Mouse (Mus musculus) forebrain, postnatal 0 days (tissue): ENCODE measurements around the gene Ccdc47. TPM values are rescaled to one million over a fixed set of nuclear protein-coding genes. Genes with fewer than 3 reads are reported as not detected.

Experiments used
- ATAC-seq: fragments of 200-750 bp; cut with Nextera tagmentation; 2 replicates; pipeline ENCODE4 v1.8.0; 2017; ENCODE audit warnings: mild to moderate bottlenecking, moderate library complexity
- DNase-seq: peaks from one replicate; pipeline ENCODE4 v3.0.0-alpha.2; 2015
- H3K27ac ChIP-seq: fragments of 300-500 bp; sonication (generic); 2 replicates; pipeline ENCODE4 v1.5.1; 2014; ENCODE audit warnings: low read depth, mild to moderate bottlenecking, antibody characterized with exemption, low read length, moderate library complexity, mixed read lengths
- H3K27me3 ChIP-seq: fragments of 300-500 bp; sonication (generic); 2 replicates; pipeline ENCODE4 v1.6.1; 2014; ENCODE audit warnings: mild to moderate bottlenecking, low read length, mixed read lengths; ENCODE audit not compliant: insufficient read depth
- H3K36me3 ChIP-seq: fragments of 300-500 bp; sonication (generic); 2 replicates; pipeline ENCODE4 v1.6.1; 2014; ENCODE audit warnings: mild to moderate bottlenecking, moderate library complexity; ENCODE audit not compliant: insufficient read depth
- H3K4me1 ChIP-seq: fragments of 300-500 bp; sonication (generic); 2 replicates; pipeline ENCODE4 v1.6.1; 2014; ENCODE audit warnings: antibody characterized with exemption; ENCODE audit not compliant: insufficient read depth
- H3K4me2 ChIP-seq: fragments of 300-500 bp; sonication (generic); 2 replicates; pipeline ENCODE4 v1.6.1; 2014; ENCODE audit warnings: low read depth, mild to moderate bottlenecking, moderate library complexity
- H3K4me3 ChIP-seq: fragments of 300-500 bp; sonication (generic); 2 replicates; pipeline ENCODE4 v1.5.1; 2014; ENCODE audit warnings: low read depth, low read length, mixed read lengths
- H3K9ac ChIP-seq: fragments of 300-500 bp; sonication (generic); 2 replicates; pipeline ENCODE4 v1.6.1; 2014; ENCODE audit warnings: mild to moderate bottlenecking
- H3K9me3 ChIP-seq: fragments of 300-500 bp; sonication (generic); 2 replicates; pipeline ENCODE4 v1.6.1; 2016; ENCODE audit warnings: low read length
- CTCF ChIP-seq: sonication (generic); IDR thresholded peaks from 2 replicates; pipeline ENCODE4 v1.5.1; 2016; ENCODE audit warnings: antibody characterized with exemption, control low read depth, low read depth
- WGBS: fragments of 180-500 bp; shearing (Covaris S2); extraction: QIAGEN DNeasy Blood & Tissue Kit; methylation state at CpG from one replicate; pipeline ENCODE4 v1.1.7; 2014; 5-methylcytosine and 5-hydroxymethylcytosine counted together
- polyA plus RNA-seq: library from polyadenylated mRNA; unstranded; fragments of >200 nt; fragmentation: Nextera tagmentation; extraction: Ambion mirVana; gene quantifications from 2 replicates; pipeline ENCODE4 v1.2.1, GENCODE M21; 2015
- total RNA-seq: library from RNA; depleted of rRNA; stranded (reverse); fragments of >200 nt; gene quantifications from 2 replicates; pipeline ENCODE4 v1.2.3, GENCODE M21; 2014

The Ccdc47 gene
- total and polyA plus RNA-seq, 2 experiments from 2014 or later, result 41.0 to 90.1 TPM

GRCm38 (mm10) chr11:106160841-106161721, 55.1 kb downstream of the Ccdc47 start, which contains the start of the genes Gm10840 and Limd2:
Gene Gm10840, plus strand, starts transcription at chr11:106160850.
Gene Limd2, minus strand, starts transcription at chr11:106160860.
- peak within 1 kb of the TSS; percentile 96 for H3K27ac ChIP-seq
- H3K4me1 ChIP-seq, result peaks cover 12% of the 10 kb centered on the region; the same call in 1 of the 2 replicates
- H3K4me3 ChIP-seq, result peak within 1 kb of the TSS; percentile 78
- H3K4me2 ChIP-seq, result peak within 1 kb of the TSS; percentile 91
- peak; percentile 76 for DNase-seq
- H3K9me3 ChIP-seq, result no peaks in the 10 kb centered on the region
- WGBS, result 22% methylated on average over 22 of the region's 22 CpGs
- peak within 1 kb of the TSS; percentile 73 for H3K9ac ChIP-seq
- no peak for TF ChIP-seq CTCF
- ATAC-seq, result peak; percentile 64
- peaks cover 45% of the 10 kb centered on the region for H3K36me3 ChIP-seq
- no peaks in the 10 kb centered on the region for H3K27me3 ChIP-seq

GRCm38 (mm10) chr11:106159921-106160840, 56.0 kb downstream of the Ccdc47 start:
- peaks cover 44% of the 10 kb centered on the region for H3K36me3 ChIP-seq
- peak overlapping the region; percentile 91 for H3K4me2 ChIP-seq
- peak overlapping the region; percentile 73 for H3K9ac ChIP-seq
- H3K27me3 ChIP-seq, result no peaks in the 10 kb centered on the region
- DNase-seq (peak; percentile 91), ATAC-seq (peak; percentile 77)
- no peaks in the 10 kb centered on the region for H3K9me3 ChIP-seq
- H3K4me3 ChIP-seq, result peak overlapping the region; percentile 78
- WGBS, result under 1% methylated on average over 101 of the region's 106 CpGs
- peaks cover 12% of the 10 kb centered on the region; the same call in 1 of the 2 replicates for H3K4me1 ChIP-seq
- TF ChIP-seq CTCF, result peak; percentile 27; the same call in 1 of the 2 replicates
- H3K27ac ChIP-seq, result peak overlapping the region; percentile 96

GRCm38 (mm10) chr11:106159216-106159920, 56.8 kb downstream of the Ccdc47 start:
- H3K9ac ChIP-seq, result peak overlapping the region; percentile 73
- H3K4me3 ChIP-seq, result peak overlapping the region; percentile 78
- WGBS, result under 1% methylated on average over 23 of the region's 25 CpGs
- no peak for DNase-seq
- no peak for TF ChIP-seq CTCF
- ATAC-seq, result peak; percentile 9
- H3K4me1 ChIP-seq, result peaks cover 12% of the 10 kb centered on the region; the same call in 1 of the 2 replicates
- peaks cover 46% of the 10 kb centered on the region for H3K36me3 ChIP-seq
- peak overlapping the region; percentile 91 for H3K4me2 ChIP-seq
- no peaks in the 10 kb centered on the region for H3K9me3 ChIP-seq
- no peaks in the 10 kb centered on the region for H3K27me3 ChIP-seq
- H3K27ac ChIP-seq, result peak overlapping the region; percentile 96

- Histone ChIP-seq H3K9me3 (no peaks in the 10 kb centered on the region), H3K27me3 (no peaks in the 10 kb centered on the region), H3K4me3 (peak overlapping the region; percentile 78), H3K4me2 (peak overlapping the region; percentile 91), H3K9ac (peak overlapping the region; percentile 73), H3K4me1 (peaks cover 12% of the 10 kb centered on the region; the same call in 1 of the 2 replicates), H3K36me3 (peaks cover 46% of the 10 kb centered on the region), H3K27ac (peak overlapping the region; percentile 96)
- WGBS, result 32% methylated on average over 9 of the region's 9 CpGs
- no peak for ATAC-seq
- TF ChIP-seq CTCF, result no peak
- no peak for DNase-seq
Observed at GRCm38 (mm10) chr11:106158930-106159215, 57.3 kb downstream of the Ccdc47 start.

- WGBS, result 55% methylated on average over 14 of the region's 14 CpGs
- ATAC-seq (no peak), DNase-seq (no peak)
- Histone ChIP-seq H3K9ac (0 out of 2 replicates have a peak overlapping the region, but pooled peaks have one; percentile 73), H3K4me2 (peak overlapping the region; percentile 91), H3K36me3 (peaks cover 46% of the 10 kb centered on the region), H3K9me3 (no peaks in the 10 kb centered on the region), H3K4me1 (peaks cover 12% of the 10 kb centered on the region; the same call in 1 of the 2 replicates), H3K4me3 (peak overlapping the region; percentile 78; the same call in 1 of the 2 replicates), H3K27ac (peak overlapping the region; percentile 96), H3K27me3 (no peaks in the 10 kb centered on the region)
- peak; percentile 69 for TF ChIP-seq CTCF
Observed at GRCm38 (mm10) chr11:106158081-106158929, 57.8 kb downstream of the Ccdc47 start.
